Mouse (Mus musculus) kidney, postnatal 0 days (tissue): ENCODE measurements at regions not wholly inside any gene's neighbourhood (a gene's known extent, or its start where the extent isn't known, plus 50 kb on each side); places are given as distances from the start of the nearest gene placed in this dataset.

Experiments used
- ATAC-seq: fragments of 200-750 bp; cut with Nextera tagmentation; replicated peaks from 2 replicates; pipeline ENCODE4 v1.8.0; 2017; ENCODE audit warnings: low read depth, moderate number of reproducible peaks, moderate TSS enrichment, moderate library complexity; ENCODE audit not compliant: low FRiP score
- DNase-seq: peaks from one replicate; pipeline ENCODE4 v3.0.0-alpha.2; 2016; ENCODE audit warnings: low spot score
- H3K27ac ChIP-seq: fragments of 300-500 bp; sonication (generic); 2 replicates; pipeline ENCODE4 v1.5.1; 2014; ENCODE audit warnings: mild to moderate bottlenecking
- H3K27me3 ChIP-seq: fragments of 300-500 bp; sonication (generic); 2 replicates; pipeline ENCODE4 v1.6.1; 2014; ENCODE audit warnings: low read length, mixed read lengths; ENCODE audit not compliant: insufficient read depth
- H3K36me3 ChIP-seq: fragments of 300-500 bp; sonication (generic); 2 replicates; pipeline ENCODE4 v1.6.1; 2014; ENCODE audit warnings: low read length, mixed read lengths; ENCODE audit not compliant: insufficient read depth
- H3K4me1 ChIP-seq: fragments of 300-500 bp; sonication (generic); replicated peaks from 2 replicates; pipeline ENCODE4 v1.6.1; 2014; ENCODE audit warnings: antibody characterized with exemption, low read length, mixed read lengths; ENCODE audit not compliant: insufficient read depth
- H3K4me2 ChIP-seq: fragments of 300-500 bp; sonication (generic); 2 replicates; pipeline ENCODE4 v1.6.1; 2014; ENCODE audit warnings: mild to moderate bottlenecking, low read length, moderate library complexity, mixed read lengths
- H3K4me3 ChIP-seq: fragments of 300-500 bp; sonication (generic); replicated peaks from 2 replicates; pipeline ENCODE4 v1.5.1; 2014; ENCODE audit warnings: low read depth, low read length
- H3K9ac ChIP-seq: fragments of 300-500 bp; sonication (generic); 2 replicates; pipeline ENCODE4 v1.6.1; 2014; ENCODE audit warnings: low read depth, low read length
- H3K9me3 ChIP-seq: fragments of 300-500 bp; sonication (generic); replicated peaks from 2 replicates; pipeline ENCODE4 v1.6.1; 2016; ENCODE audit warnings: low read length, inconsistent platforms, mixed read lengths
- CTCF ChIP-seq: IDR thresholded peaks from 2 replicates; pipeline ENCODE4 v1.5.1; 2016; ENCODE audit warnings: antibody characterized with exemption, low read depth, mild to moderate bottlenecking, moderate library complexity
- WGBS: fragments of 180-500 bp; shearing (Covaris S2); extraction: QIAGEN DNeasy Blood & Tissue Kit; methylation state at CpG from one replicate; pipeline ENCODE4 v1.1.7; 2014; 5-methylcytosine and 5-hydroxymethylcytosine counted together

DNA sequence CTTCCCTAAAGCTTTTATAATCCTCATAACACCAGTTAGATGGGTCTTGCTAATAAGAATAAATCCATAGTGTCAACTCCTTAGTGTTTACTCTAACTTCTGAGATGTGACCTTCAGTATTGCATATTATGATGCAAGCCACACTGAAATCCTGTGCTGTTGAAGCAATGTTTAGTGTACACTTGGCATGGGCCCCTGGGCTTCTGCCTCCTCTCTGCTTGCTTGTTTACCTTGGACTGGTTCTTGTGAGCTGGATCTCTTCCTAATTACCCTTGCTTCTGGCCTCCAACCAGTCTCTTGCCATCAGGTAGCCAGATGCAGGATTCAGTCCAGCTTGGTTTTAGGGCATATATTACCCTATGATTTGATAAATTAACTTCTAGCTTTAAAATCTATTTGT lies 57.0 kb downstream of the Rgs2 start:
- Histone ChIP-seq H3K9me3 (no peaks in the 10 kb centered on the region), H3K27me3 (no peaks in the 10 kb centered on the region), H3K36me3 (no peaks in the 10 kb centered on the region), H3K4me2 (no peak overlapping the region), H3K4me3 (no peak overlapping the region), H3K27ac (no peak overlapping the region), H3K4me1 (no peaks in the 10 kb centered on the region), H3K9ac (no peak overlapping the region)
- ATAC-seq, result no peak
- DNase-seq, result no peak
- no peak for TF ChIP-seq CTCF

DNA sequence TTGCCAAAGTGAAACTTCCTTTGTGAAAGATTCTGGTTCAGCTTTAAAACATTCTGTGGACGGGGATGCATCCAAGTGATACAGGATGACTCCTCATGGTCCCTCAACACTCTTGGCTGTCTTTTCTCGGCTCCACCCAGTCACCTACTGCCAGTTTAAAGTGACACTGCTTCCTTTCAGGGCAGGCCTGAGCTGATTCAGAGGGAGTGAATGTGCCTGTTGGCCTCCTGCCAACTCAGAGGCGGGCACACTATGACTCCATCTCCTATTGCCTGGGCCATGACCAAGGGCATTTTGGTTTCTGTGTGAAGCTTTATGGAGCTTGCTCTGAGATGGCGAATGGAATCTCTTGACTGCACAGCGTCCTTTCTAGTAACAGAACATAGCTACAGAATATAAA lies 62.5 kb downstream of the Rgs2 start:
- Histone ChIP-seq H3K36me3 (no peaks in the 10 kb centered on the region), H3K9me3 (no peaks in the 10 kb centered on the region), H3K27ac (no peak overlapping the region), H3K4me2 (no peak overlapping the region), H3K9ac (no peak overlapping the region), H3K27me3 (no peaks in the 10 kb centered on the region), H3K4me3 (no peak overlapping the region), H3K4me1 (no peaks in the 10 kb centered on the region)
- WGBS, result 56% methylated on average over 5 of the region's 5 CpGs
- DNase-seq (no peak), ATAC-seq (peak; percentile 57; the same call in 1 of the 2 replicates)
- no peak for TF ChIP-seq CTCF

DNA sequence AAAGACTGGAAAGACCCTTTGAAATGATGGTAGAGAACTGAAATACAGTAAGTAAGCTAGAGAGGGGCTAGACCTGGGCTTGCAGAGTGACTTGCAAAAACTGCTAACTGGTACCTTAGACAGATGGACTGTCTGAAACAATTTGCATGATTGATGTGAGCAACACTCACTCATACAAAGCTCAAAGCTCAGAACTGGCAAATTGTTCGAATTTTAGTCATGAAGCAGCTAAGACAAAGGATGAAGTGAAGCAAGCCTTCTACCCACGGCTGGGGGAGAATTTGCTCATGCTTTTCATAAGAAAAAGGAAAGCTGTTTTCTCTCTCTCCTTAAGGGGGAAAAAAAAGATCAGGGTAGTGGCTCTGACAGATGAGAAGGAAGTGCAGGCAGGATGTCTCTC lies 64.5 kb downstream of the Rgs2 start:
- Histone ChIP-seq H3K27me3 (no peaks in the 10 kb centered on the region), H3K27ac (no peak overlapping the region), H3K4me1 (no peaks in the 10 kb centered on the region), H3K9me3 (no peaks in the 10 kb centered on the region), H3K9ac (no peak overlapping the region), H3K36me3 (no peaks in the 10 kb centered on the region), H3K4me3 (no peak overlapping the region), H3K4me2 (no peak overlapping the region)
- WGBS, result 46% methylated on average over 2 of the region's 2 CpGs
- TF ChIP-seq CTCF, result no peak
- ATAC-seq (no peak), DNase-seq (no peak)

DNA sequence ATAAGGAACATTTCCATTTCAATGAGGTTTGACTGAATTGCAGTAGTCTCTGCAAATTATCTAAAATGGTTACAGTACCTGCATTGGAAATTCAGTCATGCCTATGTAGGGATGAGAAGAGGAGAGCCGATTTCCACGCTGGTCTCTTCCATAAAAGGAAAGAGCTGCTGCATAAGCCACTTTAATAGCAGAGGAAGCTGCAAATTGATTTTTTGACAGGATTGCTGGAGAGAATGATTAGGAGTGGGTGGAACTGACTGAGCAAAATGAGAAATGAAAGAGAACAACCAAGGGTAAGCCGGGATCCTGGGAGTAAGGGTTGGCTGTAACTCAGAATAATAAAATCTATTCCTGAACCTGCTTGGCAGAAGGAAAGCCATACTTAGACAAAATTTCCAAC lies 65.4 kb downstream of the Rgs2 start:
- no peak overlapping the region for H3K4me2 ChIP-seq

DNA sequence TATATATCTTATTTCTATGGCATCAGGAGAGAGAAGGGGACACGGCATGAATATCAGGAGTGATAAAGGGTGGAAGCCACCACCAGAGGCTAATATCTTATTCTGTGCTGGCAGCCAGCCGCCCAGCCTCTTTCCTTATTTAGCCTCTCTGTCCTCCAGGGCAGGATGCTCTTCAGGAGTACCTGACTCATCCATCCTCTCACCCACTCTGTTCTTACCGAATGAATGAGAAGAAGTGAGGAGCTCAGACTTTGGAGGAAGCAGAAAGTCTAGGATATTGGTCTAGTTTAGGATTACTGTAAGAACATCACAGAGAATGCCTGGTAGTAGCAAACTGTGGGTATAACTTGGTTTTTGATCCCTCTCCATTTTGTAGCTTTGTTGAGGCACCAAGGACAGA lies 73.2 kb downstream of the Rgs2 start:
- no peak for TF ChIP-seq CTCF
- no peak for DNase-seq
- Histone ChIP-seq H3K4me3 (no peak overlapping the region), H3K9me3 (no peaks in the 10 kb centered on the region), H3K9ac (no peak overlapping the region), H3K4me1 (no peaks in the 10 kb centered on the region), H3K27me3 (no peaks in the 10 kb centered on the region), H3K4me2 (no peak overlapping the region), H3K27ac (no peak overlapping the region), H3K36me3 (no peaks in the 10 kb centered on the region)
- no peak for ATAC-seq
- 76% methylated on average over 3 of the region's 3 CpGs for WGBS

More for the DNA sequence above, 65.4 kb downstream of the Rgs2 start:
- H3K9ac ChIP-seq, result no peak overlapping the region
- no peaks in the 10 kb centered on the region for H3K9me3 ChIP-seq
- 71% methylated on average over 3 of the region's 3 CpGs for WGBS
- no peak overlapping the region for H3K4me3 ChIP-seq
- no peak for TF ChIP-seq CTCF
- ATAC-seq, result no peak
- no peaks in the 10 kb centered on the region for H3K36me3 ChIP-seq
- no peaks in the 10 kb centered on the region for H3K4me1 ChIP-seq
- H3K27me3 ChIP-seq, result no peaks in the 10 kb centered on the region
- H3K27ac ChIP-seq, result no peak overlapping the region
- DNase-seq, result no peak

DNA sequence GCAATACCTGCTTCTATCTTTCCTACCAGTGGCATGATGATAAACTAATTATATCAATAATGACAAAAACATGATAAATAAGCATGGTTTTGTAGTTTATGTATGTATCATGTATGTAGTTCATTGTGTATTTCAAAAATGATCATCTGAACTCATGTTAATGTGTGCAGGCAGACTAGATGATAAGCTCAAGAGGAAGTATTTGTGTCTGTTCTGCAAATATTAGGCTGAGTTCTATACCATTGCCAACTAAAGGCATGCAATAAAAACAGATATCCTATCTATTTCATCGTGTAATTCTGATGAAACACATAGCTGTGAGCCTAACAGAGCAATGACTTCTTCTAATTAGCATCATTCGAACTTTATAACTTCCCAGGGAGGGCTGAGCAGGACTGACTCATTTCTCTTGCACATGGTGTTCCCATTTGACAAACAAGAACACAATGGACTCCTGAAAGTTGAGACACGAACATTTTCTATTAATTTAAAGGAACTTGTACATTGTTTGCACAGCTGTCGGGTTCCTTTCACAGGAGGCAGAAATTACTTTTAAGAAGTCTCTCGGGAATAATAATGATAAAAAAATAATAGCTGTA lies 74.3 kb downstream of the Rgs2 start:
- H3K36me3 ChIP-seq, result no peaks in the 10 kb centered on the region
- no peak overlapping the region for H3K4me3 ChIP-seq
- ATAC-seq (no peak), DNase-seq (no peak)
- H3K4me1 ChIP-seq, result no peaks in the 10 kb centered on the region
- no peaks in the 10 kb centered on the region for H3K9me3 ChIP-seq
- no peak for TF ChIP-seq CTCF
- H3K9ac ChIP-seq, result no peak overlapping the region
- no peak overlapping the region for H3K4me2 ChIP-seq
- H3K27me3 ChIP-seq, result no peaks in the 10 kb centered on the region
- WGBS, result 39% methylated on average over 5 of the region's 5 CpGs
- no peak overlapping the region for H3K27ac ChIP-seq

DNA sequence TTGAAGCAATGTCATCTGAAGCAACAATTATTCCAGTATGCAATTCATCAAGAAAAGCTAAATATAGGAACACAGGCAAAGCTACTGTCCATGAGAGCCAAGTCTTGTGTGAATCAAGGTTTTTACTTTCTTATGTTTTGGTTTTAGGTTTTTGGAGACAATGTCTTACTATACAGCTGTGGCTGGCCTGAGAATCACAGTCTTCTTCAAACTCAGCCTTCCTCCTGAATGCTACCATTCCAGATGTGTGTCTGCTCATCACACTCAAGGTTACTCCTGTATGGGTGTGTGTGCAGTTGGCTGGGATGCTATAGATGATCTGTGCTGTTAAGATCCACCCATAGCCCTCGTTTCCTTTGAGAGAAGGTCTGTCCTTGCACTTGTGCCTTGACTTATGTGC lies 81.5 kb downstream of the Rgs2 start:
- ATAC-seq (no peak), DNase-seq (no peak)
- TF ChIP-seq CTCF, result no peak
- Histone ChIP-seq H3K9ac (no peak overlapping the region), H3K4me2 (no peak overlapping the region), H3K27me3 (no peaks in the 10 kb centered on the region), H3K9me3 (no peaks in the 10 kb centered on the region), H3K27ac (no peak overlapping the region), H3K36me3 (no peaks in the 10 kb centered on the region), H3K4me3 (no peak overlapping the region), H3K4me1 (no peaks in the 10 kb centered on the region)
- WGBS, result 63% methylated on average over 1 of the region's 1 CpGs
